Mouse (Mus musculus): Measurements from ENCODE around the gene Mpo.

- no peak for TF ChIP-seq CTCF (IDR thresholded peaks at IDR 0.05; ENCODE audit: control insufficient read depth, insufficient read depth, insufficient replicate concordance, low read depth, low read length)
- no peak for TF ChIP-seq POLR2A (IDR thresholded peaks at IDR 0.05; ENCODE audit: control insufficient read depth, low read depth, low read length)
Measured at GRCm38 (mm10) chr11:87758161-87758911, 35.0 kb upstream of the Mpo start.

Measured in testis, adult 2 months (tissue).